Comparison of ENCODE assay signal across 9 mouse cellular contexts in the genomic region with DNA sequence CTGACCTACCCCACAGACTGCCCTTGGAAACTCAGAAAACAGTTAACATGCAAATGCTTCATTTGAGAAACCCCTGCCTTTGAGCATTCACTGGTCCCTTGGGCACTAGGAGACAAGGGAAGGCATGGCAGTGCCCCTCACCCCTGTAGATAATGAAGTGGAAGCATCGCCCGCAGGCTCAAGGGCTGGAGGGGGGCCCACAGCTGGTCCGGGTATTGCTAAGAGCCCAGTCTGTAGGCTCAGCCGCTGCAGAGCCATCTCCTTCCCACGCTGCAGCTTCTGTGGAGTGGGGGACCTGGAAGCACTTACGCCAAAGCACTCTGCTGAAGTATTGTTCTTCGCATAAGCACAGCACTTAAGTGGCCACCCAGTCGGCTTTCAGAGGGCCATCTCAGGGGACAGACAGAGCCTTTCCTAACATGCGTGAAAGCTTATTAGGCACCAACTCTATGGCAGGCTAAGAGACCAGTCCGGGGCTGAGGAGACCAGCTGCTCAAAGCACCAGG. TPM values are rescaled to one million over a fixed set of nuclear protein-coding genes. Genes with fewer than 3 reads are reported as not detected.
A peak's percentile ranks its signal among the peaks of the same experiment; 100 is the strongest.
DNase-seq lines count a peak whose midpoint lies in the region; ATAC-seq lines count a peak whose summit lies in the region.
"Had no signal": no experiment of that assay in that cellular context is flagged by ENCODE, and none has a peak within 500 bp of the region (broad histone marks: within the 10 kb centered on the region; RNA-seq: fewer than 3 reads in every experiment).

No protein-coding gene starts in this region.

- no peak overlapping the region for H3K4me3 ChIP-seq in embryonic facial prominence, embryonic 11.5 days (ENCODE audit: low read depth, low read length)
- peak overlapping the region; percentile 18; the same call in 1 of the 2 replicates for H3K4me3 ChIP-seq in hindbrain, embryonic 10.5 days
- H3K4me3 ChIP-seq in midbrain, embryonic 11.5 days (ENCODE audit: low read depth, low read length) = no peak overlapping the region
- H3K4me3 ChIP-seq: left cerebral cortex, adult 2 months had no signal

- H3K27me3 ChIP-seq in embryonic facial prominence, embryonic 11.5 days (ENCODE audit: control insufficient read depth, insufficient read depth, low read length) = no peaks in the 10 kb centered on the region
- H3K27me3 ChIP-seq in hindbrain, embryonic 10.5 days (ENCODE audit: insufficient read depth, poor library complexity, severe bottlenecking) = peaks cover 60% of the 10 kb centered on the region
- H3K27me3 ChIP-seq in midbrain, embryonic 11.5 days (ENCODE audit: control insufficient read depth, insufficient read depth, low read length) = peaks cover 2% of the 10 kb centered on the region; the same call in 1 of the 2 replicates

- H3K9me3 ChIP-seq in embryonic facial prominence, embryonic 11.5 days (replicated peaks; ENCODE audit: control insufficient read depth, low read length) = no peaks in the 10 kb centered on the region
- no peaks in the 10 kb centered on the region for H3K9me3 ChIP-seq in hindbrain, embryonic 10.5 days
- no peaks in the 10 kb centered on the region for H3K9me3 ChIP-seq in midbrain, embryonic 11.5 days (ENCODE audit: control insufficient read depth, low read length)

- H3K4me1 ChIP-seq in embryonic facial prominence, embryonic 11.5 days (ENCODE audit: control insufficient read depth, insufficient read depth, low read length) = no peaks in the 10 kb centered on the region
- H3K4me1 ChIP-seq in hindbrain, embryonic 10.5 days (replicated peaks) = peaks cover 45% of the 10 kb centered on the region
- peaks cover 30% of the 10 kb centered on the region for H3K4me1 ChIP-seq in midbrain, embryonic 11.5 days (ENCODE audit: control insufficient read depth, insufficient read depth, low read length)

- H3K9ac ChIP-seq in embryonic facial prominence, embryonic 11.5 days (replicated peaks; ENCODE audit: low read length) = no peak overlapping the region
- H3K9ac ChIP-seq in midbrain, embryonic 11.5 days (ENCODE audit: low read length) = peak overlapping the region; percentile 33; the same call in 1 of the 2 replicates

- peak; percentile 57 for ATAC-seq in frontal cortex, adult (ENCODE audit: low TSS enrichment)
- ATAC-seq in embryonic facial prominence, embryonic 11.5 days (replicated peaks; ENCODE audit: insufficient number of reproducible peaks, low FRiP score, low TSS enrichment, low read depth) = peak; percentile 83
- peak; percentile 76 for ATAC-seq in midbrain, embryonic 11.5 days (ENCODE audit: low FRiP score)

- no peak overlapping the region for H3K4me2 ChIP-seq in embryonic facial prominence, embryonic 11.5 days (ENCODE audit: low read depth, low read length)
- peak overlapping the region; percentile 27 for H3K4me2 ChIP-seq in midbrain, embryonic 11.5 days

- no peak for DNase-seq in frontal cortex, adult 2 months (ENCODE audit: extremely low spot score in 1 of 2, low spot score in 1 of 2)
- DNase-seq in embryonic facial prominence, embryonic 11.5 days (ENCODE audit: low spot score) = peak; percentile 15
- DNase-seq in hindbrain, embryonic 10.5 days (ENCODE audit: low spot score) = peak; percentile 32
- peak; percentile 89 for DNase-seq in midbrain, embryonic 11.5 days (ENCODE audit: low spot score, missing footprints)
- DNase-seq in kidney, postnatal 36 days = no peak
- no peak for DNase-seq in cerebellum, postnatal 14 days
- DNase-seq in urinary bladder, postnatal 10 days (ENCODE audit: low spot score) = no peak

- 14% methylated on average over 10 of the region's 10 CpGs for WGBS in embryonic facial prominence, embryonic 11.5 days
- 18% methylated on average over 10 of the region's 10 CpGs for WGBS in hindbrain, embryonic 10.5 days
- 11% methylated on average over 10 of the region's 10 CpGs for WGBS in midbrain, embryonic 11.5 days

- H3K27ac ChIP-seq in embryonic facial prominence, embryonic 11.5 days (replicated peaks; ENCODE audit: low read depth, low read length) = no peak overlapping the region
- H3K27ac ChIP-seq in hindbrain, embryonic 10.5 days = peak overlapping the region; percentile 66; the same call in 1 of the 2 replicates
- H3K27ac ChIP-seq in midbrain, embryonic 11.5 days (ENCODE audit: low read depth, low read length) = peak overlapping the region; percentile 3; the same call in 1 of the 2 replicates
- H3K27ac ChIP-seq: left cerebral cortex, adult 2 months had no signal

- no peaks in the 10 kb centered on the region for H3K36me3 ChIP-seq in embryonic facial prominence, embryonic 11.5 days (replicated peaks; ENCODE audit: control insufficient read depth, insufficient read depth, low read depth, low read length)
- H3K36me3 ChIP-seq in hindbrain, embryonic 10.5 days = no peaks in the 10 kb centered on the region
- H3K36me3 ChIP-seq in midbrain, embryonic 11.5 days (ENCODE audit: control insufficient read depth, insufficient read depth, low read length) = no peaks in the 10 kb centered on the region

RNA-seq across cellular contexts. Expression of a gene that starts 35.2 kb away (rescaled TPM):
- 93.0 and 95.1 TPM in 2 replicates for polyA plus RNA-seq in frontal cortex, adult 2 months (2012; rRNA removed)
- 27.2 and 31.4 TPM in 2 replicates for polyA plus RNA-seq in embryonic facial prominence, embryonic 11.5 days (2014; fragmentation: Nextera tagmentation; extraction: Ambion mirVana)
- polyA plus RNA-seq in hindbrain, embryonic 10.5 days (2016; fragmentation: Nextera tagmentation; extraction: Ambion mirVana) = 44.1 and 59.1 TPM in 2 replicates
- 41.1 and 44.8 TPM in 2 replicates for polyA plus RNA-seq in midbrain, embryonic 11.5 days (2014; fragmentation: Nextera tagmentation; extraction: Ambion mirVana)

Comparison
In these comparisons a context has a peak if more than half of its experiments do, and no peak if none do; other contexts are left out.
1. DNase-seq: peak in embryonic facial prominence, embryonic 11.5 days (single experiment), hindbrain, embryonic 10.5 days (single experiment) and midbrain, embryonic 11.5 days (single experiment); none in frontal cortex, adult 2 months (0 of 2), kidney, postnatal 36 days (0 of 2), cerebellum, postnatal 14 days (0 of 2) and urinary bladder, postnatal 10 days (single experiment).
2. Peak in every context shown above with its lines, with median percentiles within 50 percentile points of each other: ATAC-seq.